Mouse (Mus musculus) ES-E14 (cell line): Measurements from ENCODE around the gene Ccdc30. TPM values are rescaled to one million over a fixed set of nuclear protein-coding genes. Genes with fewer than 3 reads are reported as not detected.

Experiments
- DNase-seq: peaks from one replicate; pipeline ENCODE4 v3.0.0-alpha.2; 2013; ENCODE audit warnings: low read depth, low spot score
- H3K27ac ChIP-seq: 2 replicates; pipeline ENCODE4 v1.5.1; 2012; ENCODE audit warnings: low read depth, mild to moderate bottlenecking, low read length, moderate library complexity, mixed read lengths; ENCODE audit not compliant: poor library complexity, insufficient read depth, severe bottlenecking
- H3K36me3 ChIP-seq: 2 replicates; pipeline ENCODE4 v1.6.1; 2012; ENCODE audit warnings: mild to moderate bottlenecking, low read length, moderate library complexity, mixed read lengths; ENCODE audit not compliant: control insufficient read depth, poor library complexity, insufficient read depth, severe bottlenecking
- H3K4me1 ChIP-seq, 2 experiments: fragments of 150-350 bp in 1 of 2; sonication (generic) in 1 of 2; 2 replicates each; pipeline ENCODE4 v1.6.1; 2012; ENCODE audit warnings: low read length in 2 of 2, mild to moderate bottlenecking in 1 of 2, mixed read lengths in 1 of 2; ENCODE audit not compliant: control insufficient read depth in 2 of 2, insufficient read depth in 2 of 2, poor library complexity in 1 of 2
- H3K4me3 ChIP-seq, 2 experiments: fragments of 150-350 bp in 1 of 2; sonication (generic) in 1 of 2; 2 replicates each; pipeline ENCODE4 v1.5.1; 2012; ENCODE audit warnings: low read length in 2 of 2, low read depth in 1 of 2, mild to moderate bottlenecking in 1 of 2, mixed read lengths in 1 of 2; ENCODE audit not compliant: insufficient read depth in 1 of 2, poor library complexity in 1 of 2, severe bottlenecking in 1 of 2
- H3K9ac ChIP-seq: 2 replicates; pipeline ENCODE4 v1.6.1; 2012; ENCODE audit warnings: low read depth, mild to moderate bottlenecking, low read length, mixed read lengths; ENCODE audit not compliant: poor library complexity, insufficient read depth, severe bottlenecking
- H3K9me3 ChIP-seq: fragments of 150-350 bp; sonication (generic); 2 replicates; pipeline ENCODE4 v1.6.1; 2012; ENCODE audit warnings: low read depth, mild to moderate bottlenecking, low read length; ENCODE audit not compliant: control insufficient read depth, insufficient read depth
- CHD2 ChIP-seq: IDR thresholded peaks from 2 replicates; pipeline ENCODE4 v1.6.1; 2014; ENCODE audit warnings: mild to moderate bottlenecking, low read depth, low read length, inconsistent platforms
- HCFC1 ChIP-seq: IDR thresholded peaks from 2 replicates; pipeline ENCODE4 v1.6.1; 2012; ENCODE audit warnings: low read length, inconsistent platforms, borderline replicate concordance; ENCODE audit not compliant: insufficient read depth
- MAFK ChIP-seq: IDR thresholded peaks from 2 replicates; pipeline ENCODE4 v1.6.1; 2014; ENCODE audit warnings: mild to moderate bottlenecking, low read depth, low read length, inconsistent platforms; ENCODE audit not compliant: insufficient read depth
- ZC3H11A ChIP-seq: IDR thresholded peaks from 2 replicates; pipeline ENCODE4 v1.6.1; 2012; ENCODE audit warnings: low read depth, mild to moderate bottlenecking, inconsistent platforms, low read length, borderline replicate concordance
- ZNF384 ChIP-seq: IDR thresholded peaks from 2 replicates; pipeline ENCODE4 v1.6.1; 2012; ENCODE audit warnings: low read depth, low read length, inconsistent platforms
- in situ Hi-C, 2 experiments: fragments of 600-800 bp; cut with MboI; formaldehyde crosslinking; loops; one replicate each; pipeline ENCODE4 v1.15.1; 2025; ENCODE audit warnings: low sequenced_read_pairs in 2 of 2, inconsistent platforms in 1 of 2; ENCODE audit not compliant: unreplicated experiment in 2 of 2
- total RNA-seq: library from RNA; depleted of rRNA; stranded (reverse); fragments of 300-350 nt; gene quantifications from 2 replicates; pipeline ENCODE4 v1.2.3, GENCODE M21; 2012

Gene Ccdc30
- total RNA-seq, 1 experiment = 2.7 TPM

GRCm38 (mm10) chr4:119369460-119369859, 45.9 kb downstream of the Ccdc30 start:
- DNase-seq = no peak
- Histone ChIP-seq H3K9ac (no peak overlapping the region), H3K9me3 (no peaks in the 10 kb centered on the region), H3K36me3 (no peaks in the 10 kb centered on the region), H3K4me3 (no peak overlapping the region), H3K4me1 (no peaks in the 10 kb centered on the region), H3K27ac (no peak overlapping the region)
- in situ Hi-C loops = no loop called here
- TF ChIP-seq CHD2 = no peak

- Histone ChIP-seq H3K36me3 (no peaks in the 10 kb centered on the region), H3K4me3 (no peak overlapping the region), H3K9ac (no peak overlapping the region), H3K27ac (no peak overlapping the region), H3K9me3 (no peaks in the 10 kb centered on the region), H3K4me1 (no peaks in the 10 kb centered on the region)
- TF ChIP-seq MAFK = peak; percentile 93
- TF ChIP-seq CHD2 = no peak
- TF ChIP-seq ZNF384 = peak; percentile 20; the same call in 1 of the 2 replicates
- no peak for TF ChIP-seq HCFC1
- no peak for DNase-seq
- in situ Hi-C loops = no loop called here
Observed at GRCm38 (mm10) chr4:119366758-119367526, 48.4 kb downstream of the Ccdc30 start.

GRCm38 (mm10) chr4:119362231-119362630, 53.1 kb downstream of the Ccdc30 start:
- in situ Hi-C loops = no loop called here
- no peaks in the 10 kb centered on the region for H3K9me3 ChIP-seq

GRCm38 (mm10) chr4:119359196-119359971, 55.9 kb downstream of the Ccdc30 start:
- Histone ChIP-seq H3K9ac (peak overlapping the region; percentile 65), H3K9me3 (no peaks in the 10 kb centered on the region), H3K4me1 (no peaks in the 10 kb centered on the region), H3K36me3 (no peaks in the 10 kb centered on the region), H3K4me3 (peak overlapping the region; percentile 59 to 60), H3K27ac (0 out of 2 replicates have a peak overlapping the region, but pooled peaks have one; percentile 15)
- in situ Hi-C loops = no loop called here
- no peak for TF ChIP-seq CHD2
- no peak for TF ChIP-seq HCFC1
- no peak for TF ChIP-seq MAFK
- TF ChIP-seq ZNF384 = no peak
- TF ChIP-seq ZC3H11A = no peak
- no peak for DNase-seq

More at GRCm38 (mm10) chr4:119362231-119362630, 53.1 kb downstream of the Ccdc30 start:
- Histone ChIP-seq H3K36me3 (no peaks in the 10 kb centered on the region), H3K27ac (no peak overlapping the region), H3K4me1 (no peaks in the 10 kb centered on the region), H3K9ac (no peak overlapping the region), H3K4me3 (no peak overlapping the region)
- no peak for DNase-seq
- no peak for TF ChIP-seq ZC3H11A

DNA sequence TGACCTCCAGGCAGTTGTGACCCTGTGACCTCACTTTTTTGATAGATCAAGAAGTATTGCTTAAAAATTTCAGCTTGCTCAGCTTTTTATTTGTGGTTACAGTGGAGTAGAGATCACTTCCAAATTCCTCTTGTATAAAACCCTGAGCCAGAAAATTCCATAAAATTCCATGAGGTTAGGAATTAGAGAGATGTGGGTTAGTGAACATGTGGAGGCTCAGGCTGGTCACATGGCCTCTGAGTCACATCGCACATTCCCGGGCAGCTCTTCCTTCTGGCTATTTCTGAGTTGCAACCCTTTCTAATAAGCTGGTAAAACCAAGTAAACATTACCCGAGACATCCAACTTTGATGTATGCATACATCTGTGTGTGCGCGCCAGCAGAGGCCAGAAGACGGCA, 69.8 kb downstream of the Ccdc30 start:
- no peak for DNase-seq
- no peak overlapping the region for H3K4me3 ChIP-seq
- no peak overlapping the region for H3K27ac ChIP-seq
- H3K9ac ChIP-seq = no peak overlapping the region
- in situ Hi-C loops = no loop called here
- H3K4me1 ChIP-seq = no peaks in the 10 kb centered on the region
- H3K36me3 ChIP-seq = no peaks in the 10 kb centered on the region
- no peak for TF ChIP-seq CHD2
- TF ChIP-seq HCFC1 = no peak
- TF ChIP-seq ZC3H11A = no peak
- TF ChIP-seq MAFK = no peak
- TF ChIP-seq ZNF384 = no peak
- no peaks in the 10 kb centered on the region for H3K9me3 ChIP-seq
